Mouse (Mus musculus) kidney, postnatal 25 days (tissue): ENCODE measurements around the gene Cds1.
A peak's percentile ranks its signal among the peaks of the same experiment; 100 is the strongest.

ENCODE experiments used
- DNase-seq, 2 experiments: peaks; one replicate each; pipeline ENCODE4 v3.0.0; 2021; ENCODE audit warnings: mixed read lengths in 2 of 2

Gene Cds1

DNA sequence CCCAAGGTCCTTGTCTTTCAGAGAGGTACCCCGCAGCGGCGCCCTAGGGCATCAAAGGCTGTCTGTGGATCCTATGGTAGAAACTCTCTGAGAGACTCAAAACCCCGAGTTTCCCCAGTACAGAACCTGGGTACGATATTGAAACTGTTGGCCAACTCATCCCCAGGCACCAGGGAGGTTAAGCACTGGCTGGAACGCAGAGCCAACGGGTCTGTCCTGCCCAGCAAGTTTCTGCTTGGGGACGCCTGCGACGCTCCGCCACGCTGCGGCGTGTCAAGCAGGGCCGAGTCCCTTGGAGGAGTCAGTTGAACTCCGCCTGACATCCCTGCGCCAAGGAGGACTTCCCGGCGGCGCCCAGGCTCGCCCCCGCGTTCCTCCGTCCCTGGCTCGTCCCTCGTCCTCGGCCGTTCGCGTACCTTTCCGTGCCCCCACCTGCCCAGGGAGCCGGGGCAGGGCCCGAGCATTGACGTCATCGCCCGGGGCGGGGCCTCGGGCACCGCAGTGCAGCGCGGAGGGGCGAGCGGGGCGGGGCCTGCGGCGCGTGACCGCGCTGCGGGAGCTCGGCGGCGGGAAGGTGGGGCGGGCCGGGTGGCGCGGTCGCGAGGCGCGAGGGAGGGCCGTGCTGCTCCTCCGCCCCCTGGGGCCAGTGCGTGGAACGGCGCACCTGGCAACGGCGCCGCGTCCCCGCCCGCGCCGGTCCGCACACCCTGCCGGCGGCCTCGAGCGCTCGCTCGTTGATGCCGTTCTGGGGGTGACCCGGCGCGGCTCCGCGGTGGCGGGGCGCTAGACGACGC, at the start of gene Cds1:
Gene Cds1 (plus strand): TSS at position 577 of the 794 bp plus-strand sequence.
- DNase-seq: peak; percentile 85 to 93

DNA sequence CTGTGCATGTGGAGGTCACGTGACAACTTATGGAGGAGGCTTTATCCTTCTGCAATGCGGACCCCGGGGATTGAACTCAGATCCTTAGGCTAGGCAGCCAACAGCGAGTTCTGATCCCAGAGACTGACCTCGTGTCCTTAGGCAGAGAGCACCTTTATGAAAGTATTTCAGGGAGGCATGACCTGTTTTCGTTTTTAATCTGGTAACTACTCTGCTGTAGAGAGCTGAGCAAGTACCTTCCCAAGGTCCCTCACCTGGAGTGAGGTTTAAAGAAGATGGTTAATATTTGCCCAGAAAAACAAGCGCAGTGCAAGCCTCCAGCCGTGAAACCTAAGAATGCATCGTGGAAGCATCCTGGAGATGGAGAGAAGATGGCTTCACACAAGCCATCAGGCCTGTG, 40.7 kb upstream of the Cds1 start:
- peak in 1 of 2 experiments; percentile 25 for DNase-seq

DNA sequence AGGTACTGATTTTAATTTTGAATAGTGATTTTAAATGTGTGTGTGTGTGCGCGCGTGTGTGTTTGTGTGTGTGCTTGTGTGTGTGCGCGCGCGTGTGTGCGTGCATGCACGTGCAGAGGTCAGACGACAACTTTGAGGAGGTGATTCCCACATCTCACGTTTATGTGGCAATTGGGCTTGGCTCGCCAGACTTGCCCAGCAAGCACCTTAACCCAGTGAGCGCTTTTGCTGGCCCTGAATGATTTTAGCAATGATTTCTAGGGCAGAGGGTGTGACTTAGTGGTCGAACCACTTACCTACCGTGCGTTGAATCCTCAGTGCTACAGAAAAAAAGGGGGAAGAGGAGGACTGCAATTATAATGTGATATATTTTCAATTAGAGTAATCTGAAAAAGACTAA, 40.2 kb upstream of the Cds1 start:
- peak; percentile 23 to 55 for DNase-seq

DNA sequence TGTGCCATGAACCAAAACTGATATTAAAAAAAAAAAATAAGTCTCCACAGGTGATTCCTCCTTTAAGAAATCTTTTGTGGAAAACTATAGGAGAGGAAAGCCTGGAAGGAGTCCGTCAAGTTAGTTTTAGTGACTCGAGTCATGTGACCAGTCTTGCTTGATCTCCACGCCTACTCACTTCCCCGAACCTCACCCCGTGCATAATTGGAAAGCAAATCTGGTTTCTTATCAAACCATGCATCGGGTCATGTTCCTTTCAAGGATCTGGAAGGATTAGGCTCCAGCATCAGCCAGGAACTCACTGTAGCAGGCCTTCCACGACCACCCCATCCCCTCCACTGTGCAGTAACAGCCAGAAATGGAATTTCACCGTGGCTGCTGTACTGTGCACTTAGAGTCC, 39.2 kb upstream of the Cds1 start:
- peak in 1 of 2 experiments; percentile 46 for DNase-seq

DNA sequence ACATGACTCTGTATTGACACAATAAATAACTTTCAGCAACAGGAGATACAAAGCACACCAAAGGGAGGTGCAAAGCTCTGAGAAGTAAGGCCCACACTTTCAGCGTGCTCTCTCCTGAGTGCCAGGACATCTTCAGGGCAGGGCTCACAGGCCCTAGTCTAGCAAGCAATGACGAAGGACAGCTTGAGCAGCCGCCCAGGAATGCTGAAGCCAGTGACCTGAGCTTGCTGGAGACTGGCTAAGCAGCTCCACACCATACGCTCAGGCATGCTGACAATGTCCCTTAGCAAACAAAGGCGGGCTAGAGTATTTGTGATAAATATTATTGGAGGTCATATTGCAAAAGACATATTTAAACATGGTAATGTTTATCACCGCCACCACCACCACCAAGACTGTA, 38.6 kb upstream of the Cds1 start:
- peak in 1 of 2 experiments; percentile 54 for DNase-seq

DNA sequence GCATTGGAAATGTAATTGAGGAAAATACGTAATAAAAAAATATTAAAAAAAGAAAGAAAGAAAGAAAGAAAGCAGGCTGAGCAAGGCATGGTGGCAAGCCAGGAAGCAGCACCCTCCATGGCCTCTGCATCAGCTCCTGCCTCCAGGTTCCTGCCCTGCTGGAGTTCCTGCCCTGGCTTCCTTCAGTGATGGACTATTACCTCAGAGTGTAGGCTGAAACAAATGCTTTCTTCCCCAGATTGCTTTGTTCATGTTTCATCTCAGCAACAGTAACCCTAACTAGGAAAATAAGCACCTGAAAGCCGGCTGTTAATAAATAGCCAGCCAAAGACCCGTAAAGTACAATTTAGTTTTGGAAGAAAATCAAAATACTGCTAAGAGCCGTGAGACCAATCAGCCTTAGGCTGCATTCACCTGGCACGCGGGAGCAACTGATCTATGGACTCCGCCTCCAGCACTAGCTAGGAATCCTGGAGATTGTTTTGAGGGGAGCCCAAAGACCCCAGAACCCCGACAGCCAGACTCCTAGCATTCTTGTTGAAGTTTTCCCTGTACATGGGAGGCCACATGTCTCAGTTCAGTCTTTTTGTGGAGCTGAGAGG, 36.5 kb upstream of the Cds1 start:
- peak; percentile 78 to 88 for DNase-seq

DNA sequence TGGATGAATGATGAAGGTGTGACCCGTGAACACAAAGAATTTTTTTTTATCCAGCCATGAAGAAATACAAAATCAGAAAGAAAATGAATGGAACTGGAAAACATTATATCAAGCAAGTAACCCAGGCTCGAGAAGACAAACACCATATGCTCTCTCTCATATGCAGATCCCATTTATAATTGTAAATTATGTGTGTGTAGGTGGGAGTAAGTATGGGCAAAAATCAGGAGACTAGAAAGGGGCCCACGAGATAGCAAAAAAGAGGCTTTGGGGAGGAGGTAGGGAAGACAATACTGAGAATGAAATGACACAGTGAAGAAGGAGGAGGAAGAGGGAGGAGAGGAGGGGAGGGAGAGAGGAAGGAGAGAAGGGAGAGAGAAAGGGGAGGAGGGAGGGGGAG, 27.6 kb upstream of the Cds1 start:
- no peak for DNase-seq

DNA sequence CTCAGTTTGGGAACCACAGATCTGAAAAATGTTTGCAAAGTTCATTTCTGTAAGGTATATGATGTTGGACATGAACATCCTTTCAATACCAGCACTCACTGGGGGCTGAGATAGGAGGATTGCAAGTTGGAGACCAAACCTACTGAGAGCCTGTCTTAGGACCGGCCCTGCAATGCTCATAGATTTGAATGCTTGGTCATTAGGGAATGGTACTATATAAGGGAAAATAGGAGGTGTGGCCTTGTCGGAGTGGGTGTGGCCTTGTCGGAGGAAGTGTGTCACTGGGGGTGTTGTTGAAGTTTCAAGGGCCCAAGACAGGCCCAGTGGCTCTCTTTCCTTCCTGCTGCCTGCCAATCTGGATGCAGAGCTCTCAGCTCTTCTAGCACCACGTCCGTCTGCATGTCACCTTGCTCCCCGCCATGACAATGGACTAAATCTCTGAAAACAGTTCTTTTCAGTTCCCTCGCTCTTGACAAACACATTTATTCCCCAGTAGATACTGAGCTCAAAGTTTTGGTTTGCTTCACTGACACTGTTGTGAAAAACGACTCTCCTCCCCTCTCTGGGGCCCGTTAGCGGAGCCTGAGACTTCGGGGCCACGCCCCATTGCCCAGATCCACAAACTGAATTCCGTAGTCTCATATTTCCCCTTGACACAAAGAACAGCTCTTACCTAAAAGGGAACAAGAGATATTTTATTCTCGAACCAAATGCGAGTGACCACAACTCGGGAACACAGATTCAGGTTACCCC, 24.3 kb upstream of the Cds1 start:
- no peak for DNase-seq

DNA sequence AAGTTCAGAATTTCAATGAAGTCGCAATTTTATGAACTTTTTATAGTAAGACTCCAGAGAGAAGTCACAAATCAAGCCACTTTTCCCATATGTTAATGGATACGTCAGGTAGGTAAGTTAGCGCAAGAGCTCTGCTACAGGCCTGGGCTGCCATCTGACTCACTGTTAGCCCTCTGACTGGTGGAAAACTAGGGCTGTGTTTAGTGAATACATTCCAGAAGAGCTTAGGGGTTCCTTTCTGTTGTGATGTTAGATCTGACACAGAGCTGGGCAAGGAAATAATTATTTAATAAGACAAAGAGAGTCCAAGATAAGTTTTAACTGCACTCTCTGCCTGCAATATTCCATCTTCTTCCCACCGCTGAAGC, 23.7 kb upstream of the Cds1 start:
- no peak for DNase-seq

DNA sequence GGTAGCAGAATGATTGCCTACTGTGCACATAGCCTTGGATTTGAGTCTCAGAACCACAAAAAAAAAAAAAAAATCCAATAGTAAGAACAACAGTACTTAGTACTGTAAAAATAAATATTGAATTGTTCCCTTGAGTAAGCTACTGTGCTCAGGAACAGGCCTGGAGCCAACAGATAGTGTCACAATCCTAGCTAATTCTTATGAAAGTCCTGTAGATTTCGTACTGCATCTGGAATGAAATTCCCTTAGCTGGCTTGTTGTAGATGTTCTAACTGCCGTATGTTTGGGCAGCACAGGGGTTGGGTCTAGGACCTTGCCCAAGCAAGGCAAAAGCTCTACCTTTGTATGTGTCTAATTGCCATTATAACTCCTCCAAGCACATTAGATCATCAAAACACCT, 22.9 kb upstream of the Cds1 start:
- no peak for DNase-seq

DNA sequence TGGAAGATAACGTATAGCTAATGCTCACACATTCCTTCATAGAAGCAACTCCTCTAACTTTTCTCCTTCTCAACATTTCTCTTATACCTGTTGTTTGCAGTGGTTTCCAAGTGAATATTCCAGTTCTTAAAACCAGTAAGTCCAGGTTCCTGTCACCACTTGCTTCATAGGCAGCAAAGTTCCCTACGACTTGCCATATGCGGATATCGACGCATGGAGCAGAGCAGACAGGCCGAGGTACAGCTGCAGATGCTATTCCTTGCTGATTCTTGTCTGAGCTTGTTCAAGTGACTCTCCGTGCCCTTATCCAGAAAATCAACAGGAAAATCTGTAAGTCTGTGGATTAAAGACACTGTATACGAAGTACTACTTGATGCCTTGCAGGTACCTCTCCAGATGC, 22.5 kb upstream of the Cds1 start:
- DNase-seq: no peak

DNA sequence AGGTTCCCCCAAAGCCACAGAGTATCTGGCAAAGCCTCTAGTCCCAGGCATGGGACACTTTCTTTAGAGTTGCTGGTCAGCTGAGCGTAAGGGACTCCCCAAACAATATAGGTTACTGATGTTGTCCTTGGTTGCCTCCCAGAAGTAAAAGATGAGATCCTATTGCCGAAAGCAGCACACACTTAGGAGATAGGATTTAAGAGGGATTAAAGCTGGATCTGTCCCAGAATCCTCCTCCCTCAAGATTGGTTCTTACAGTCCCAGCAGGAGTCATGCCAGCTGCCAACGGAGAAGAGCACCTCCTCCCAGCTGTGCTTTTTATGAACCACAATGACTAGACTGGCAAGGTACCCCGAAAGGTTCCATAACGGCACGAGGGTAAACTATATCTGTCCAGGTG, 20.0 kb upstream of the Cds1 start:
- DNase-seq: no peak

DNA sequence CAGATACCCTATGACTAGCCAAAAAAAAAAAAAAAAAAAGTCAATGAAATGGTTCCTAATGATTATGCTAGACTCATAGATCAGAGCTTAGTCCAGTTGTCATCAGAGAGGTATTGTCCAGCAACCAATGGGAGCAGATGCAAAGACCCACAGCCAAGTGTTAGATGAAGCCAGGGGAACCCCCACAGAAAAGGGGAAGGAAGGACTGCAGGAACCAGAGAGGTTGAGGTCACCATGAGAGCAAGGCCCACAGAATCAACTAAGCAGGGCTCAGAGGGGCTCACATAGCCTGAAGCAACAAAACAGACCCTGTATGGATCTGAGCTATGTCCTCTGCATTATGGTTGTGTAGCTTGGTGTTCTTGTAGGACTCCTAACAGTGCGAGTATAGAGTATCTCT, 11.2 kb upstream of the Cds1 start:
- no peak for DNase-seq

DNA sequence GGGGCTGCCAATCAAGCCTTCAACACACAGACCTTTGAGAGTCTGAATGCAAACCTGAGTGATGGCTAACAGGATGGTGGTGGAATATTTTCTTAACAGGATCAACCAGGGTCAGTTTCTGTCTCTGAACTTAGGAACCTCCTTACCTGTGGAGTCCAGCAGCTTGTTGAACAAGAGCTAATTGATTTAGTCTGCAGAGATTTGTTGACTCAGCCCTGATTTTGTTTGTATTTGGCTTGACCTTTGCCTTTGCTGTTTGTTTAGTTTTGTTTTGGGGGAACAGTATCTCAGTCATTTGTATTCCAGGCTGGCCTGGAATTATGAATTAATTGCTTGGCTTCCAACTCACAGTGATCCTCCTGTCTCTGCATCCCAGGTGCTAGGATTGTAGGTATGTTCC, 7.3 kb upstream of the Cds1 start:
- no peak for DNase-seq

DNA sequence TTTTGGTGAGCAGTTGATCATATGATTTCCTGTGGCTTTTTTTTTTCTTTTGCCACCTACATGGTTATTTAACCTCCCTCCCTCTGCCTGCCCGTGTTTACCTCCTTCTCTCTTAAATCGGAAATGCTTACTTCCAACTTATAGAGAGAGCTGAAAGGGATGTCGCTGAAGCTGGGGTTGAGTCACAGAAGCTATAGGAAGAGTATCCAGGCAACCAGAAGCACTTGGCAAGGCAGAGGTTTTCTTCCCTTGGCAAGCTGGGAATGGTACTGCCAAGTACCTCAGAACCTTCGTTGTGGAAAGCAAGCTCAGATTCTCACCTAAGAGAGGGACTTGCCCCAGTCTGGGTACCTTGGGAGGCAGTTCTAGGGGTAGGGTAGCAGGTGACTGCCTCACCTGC, 3.2 kb upstream of the Cds1 start:
- DNase-seq: no peak

DNA sequence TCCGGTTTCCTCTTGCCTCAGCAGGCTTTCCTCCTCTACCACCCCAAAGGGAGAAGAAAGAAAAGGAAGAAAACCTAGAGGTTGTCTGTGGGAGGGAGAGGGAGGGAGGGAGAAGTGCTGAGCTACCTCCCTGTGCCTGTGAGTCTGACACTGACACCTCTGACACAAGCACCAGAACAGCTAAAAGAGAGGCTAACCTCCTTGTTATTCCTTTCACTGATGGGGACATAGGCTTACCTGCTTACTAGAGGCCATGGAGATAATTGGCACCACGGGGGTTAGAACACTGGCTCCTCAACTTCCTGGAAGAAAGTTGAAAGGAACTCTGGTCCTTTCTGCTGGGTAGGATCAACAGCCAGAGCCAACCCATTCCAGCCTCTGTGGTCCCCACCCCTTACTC, 1.4 kb upstream of the Cds1 start:
- DNase-seq: no peak

DNA sequence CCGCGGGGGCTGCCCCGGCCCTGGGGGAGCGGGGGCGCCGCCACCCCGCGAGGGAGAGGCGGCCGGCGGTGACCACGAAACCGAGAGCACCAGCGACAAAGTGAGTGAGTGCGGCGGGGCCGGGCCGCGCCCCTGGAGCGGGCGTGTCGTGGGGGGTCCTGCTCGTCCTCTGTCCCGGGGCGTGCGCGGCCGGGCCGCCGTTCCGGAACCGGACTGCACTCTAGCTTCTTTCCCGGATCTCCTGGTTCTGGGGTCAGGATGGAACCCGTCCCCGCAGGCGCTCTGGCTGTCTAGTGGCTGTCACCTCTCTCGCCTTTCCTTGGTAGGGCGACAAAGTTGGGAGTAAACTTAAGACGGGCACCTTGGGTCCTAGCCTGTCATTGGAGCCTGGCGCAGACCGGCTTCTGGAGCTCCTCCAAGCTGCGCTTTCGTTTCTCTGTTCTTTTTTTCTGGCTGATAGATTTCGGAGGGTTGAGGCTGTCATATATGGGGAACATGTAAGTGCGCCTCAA, 516 bp downstream of the Cds1 start:
- peak; percentile 41 to 55 for DNase-seq

DNA sequence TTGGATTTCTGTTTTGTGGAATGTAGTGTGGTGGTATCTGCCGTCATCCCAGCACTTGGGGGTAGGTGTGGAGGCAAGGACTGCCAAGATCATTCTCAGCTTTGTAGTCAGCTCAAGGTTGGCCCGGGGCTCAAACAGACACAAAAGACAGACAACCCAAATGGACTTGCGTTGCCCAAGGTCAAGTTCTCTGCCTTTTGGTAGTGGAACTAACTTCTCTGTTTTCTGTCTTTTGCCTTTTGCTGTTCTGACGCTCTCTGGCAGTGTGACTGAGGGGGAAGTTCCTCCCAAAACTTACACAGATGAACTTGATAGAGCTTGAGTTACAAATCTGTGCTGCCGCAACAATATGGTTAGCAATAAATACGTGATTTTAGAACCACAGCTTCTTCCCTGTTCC, 1.3 kb downstream of the Cds1 start:
- no peak for DNase-seq

DNA sequence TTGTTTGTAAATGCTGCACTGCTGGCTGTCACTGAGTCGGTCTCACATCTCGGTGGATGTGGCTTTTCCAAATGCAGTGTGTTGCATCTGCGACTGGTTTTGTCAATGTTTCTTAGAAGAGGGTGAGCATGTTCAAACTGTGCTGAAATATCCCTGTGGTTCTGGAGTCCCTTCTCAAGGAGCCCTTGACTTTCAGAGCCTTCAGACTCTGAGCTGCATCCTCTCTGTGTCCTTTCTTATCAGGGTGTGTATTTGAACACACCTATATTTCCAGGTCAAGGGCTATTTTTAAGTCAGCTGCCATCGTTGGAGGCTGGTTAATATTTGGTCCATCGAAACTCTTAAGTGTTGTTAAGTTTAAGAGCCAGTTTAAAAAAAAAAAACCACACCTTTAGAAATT, 2.2 kb downstream of the Cds1 start:
- DNase-seq: no peak

DNA sequence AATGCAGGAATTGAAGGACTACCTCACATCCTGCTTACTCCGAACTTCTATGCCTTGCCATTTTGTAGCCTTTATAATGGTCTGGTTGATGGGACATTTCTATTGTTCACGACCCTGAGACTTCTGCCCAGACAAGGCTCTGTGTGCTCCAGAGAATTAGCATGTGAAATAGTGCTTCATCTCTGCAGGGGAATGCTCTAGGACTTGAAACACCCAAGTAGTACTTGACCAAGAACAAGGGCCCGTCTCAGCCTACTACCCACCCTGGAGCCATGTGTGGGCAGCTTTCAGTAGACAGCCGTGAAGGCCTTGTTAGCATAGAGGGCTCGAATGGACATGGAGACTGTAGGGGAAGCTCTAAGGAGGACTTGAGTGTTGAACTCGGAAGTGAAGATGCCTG, 2.6 kb downstream of the Cds1 start:
- DNase-seq: no peak

DNA sequence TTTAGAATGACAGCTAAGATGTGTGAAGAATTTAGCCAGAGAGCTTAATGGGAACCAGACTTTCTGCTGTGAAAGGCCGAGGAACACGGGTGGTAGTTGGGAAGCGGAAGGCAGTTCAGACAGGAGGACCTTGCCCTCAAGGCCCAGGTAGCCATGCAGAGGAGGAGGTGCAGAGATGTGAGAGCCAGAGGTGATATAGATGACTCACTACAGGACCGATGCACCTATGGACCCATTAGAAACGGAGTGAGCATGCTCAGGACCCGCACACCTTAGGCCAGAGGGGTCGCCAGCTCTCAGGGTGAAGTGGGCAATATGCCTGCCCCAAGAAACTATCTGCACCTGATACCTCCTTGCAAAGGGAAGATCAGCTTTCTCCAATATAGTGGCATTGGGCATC, 3.6 kb downstream of the Cds1 start:
- no peak for DNase-seq

DNA sequence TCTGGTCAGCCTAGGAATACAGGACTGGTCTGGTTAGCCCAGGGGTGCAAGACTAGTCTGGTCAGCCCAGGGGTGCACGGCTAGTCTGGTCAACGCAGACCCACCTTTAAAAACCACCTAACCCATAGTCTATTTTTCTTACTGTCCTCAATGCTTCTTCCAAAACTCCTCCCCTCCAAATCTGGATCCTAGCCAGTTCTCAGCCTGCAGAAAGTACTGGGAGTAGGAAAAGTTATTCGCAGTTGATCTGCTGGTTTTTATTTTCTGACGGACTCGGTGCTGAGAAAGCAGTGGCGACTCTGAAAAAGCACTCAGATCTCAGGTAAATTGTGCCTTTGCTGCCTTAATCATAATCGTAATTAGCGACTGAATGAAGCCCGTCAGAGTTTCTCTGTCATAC, 7.7 kb downstream of the Cds1 start:
- DNase-seq: peak in 1 of 2 experiments; percentile 40

DNA sequence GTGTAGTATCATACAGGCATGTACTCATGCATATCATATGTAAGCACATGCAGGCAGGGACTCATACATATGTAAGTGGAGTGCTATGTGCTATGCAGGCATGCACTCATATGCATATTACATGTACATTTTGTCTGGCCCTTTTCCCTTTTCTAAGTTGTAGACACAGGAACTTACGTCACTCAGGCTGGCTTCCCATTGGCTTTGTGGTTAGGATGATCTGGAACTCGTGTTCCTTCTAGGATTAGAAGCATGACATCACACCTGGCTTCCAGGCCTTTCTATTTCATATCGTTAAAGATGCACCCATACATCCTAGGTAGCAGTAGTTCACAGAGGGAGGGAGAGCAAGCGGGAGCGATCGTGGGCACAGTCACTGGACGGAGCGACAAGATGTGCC, 10.3 kb downstream of the Cds1 start:
- no peak for DNase-seq

DNA sequence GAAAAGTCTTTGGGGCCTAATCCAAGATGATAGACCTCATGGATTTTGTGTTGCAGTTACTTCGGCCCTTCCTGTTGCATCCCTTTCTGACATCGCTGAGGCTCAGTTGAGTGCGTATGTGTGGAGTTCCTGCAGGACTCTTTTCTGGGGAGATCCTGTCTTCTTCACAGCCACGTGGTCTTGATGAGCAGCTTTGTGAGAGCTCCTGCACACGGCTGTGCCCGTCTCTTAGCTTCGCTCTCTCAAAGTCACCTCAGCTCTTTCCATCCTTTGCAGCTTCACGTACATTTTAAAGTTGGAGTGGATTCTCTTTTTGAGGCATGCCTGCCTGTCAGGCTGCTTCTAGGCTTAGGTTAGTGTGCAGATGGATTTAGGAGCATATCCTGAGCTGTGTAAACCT, 11.6 kb downstream of the Cds1 start:
- DNase-seq: no peak
